In the genomic region with DNA sequence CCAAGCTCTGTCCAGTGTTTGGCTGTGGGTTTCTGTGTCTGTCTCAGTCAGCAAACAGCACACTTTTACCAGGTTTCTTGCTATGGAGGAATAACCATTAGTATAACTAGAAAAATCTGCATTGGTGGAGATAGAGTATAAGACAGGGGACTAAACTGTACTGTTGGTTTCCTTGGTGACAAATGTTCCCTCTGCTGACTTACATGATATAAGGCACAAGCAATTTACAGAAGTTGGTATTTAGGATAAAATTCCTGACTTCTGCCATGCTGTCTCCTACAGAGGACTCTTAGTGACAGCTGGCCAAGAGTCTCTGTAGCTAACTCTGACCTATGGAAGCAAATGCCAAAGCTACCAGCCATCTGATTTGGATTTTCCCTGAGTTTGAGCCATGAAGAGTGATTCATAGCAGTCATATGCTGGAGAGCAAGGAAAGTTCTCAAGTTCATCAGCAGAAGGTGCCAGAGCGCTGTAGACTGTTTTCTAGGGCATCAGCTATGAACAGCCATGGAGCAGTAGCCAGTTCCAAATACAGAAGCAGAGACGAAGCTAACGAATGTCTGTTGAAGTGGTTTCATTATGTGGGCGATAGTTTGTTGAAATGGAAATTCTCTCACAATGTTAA, we compare ENCODE assay signal across 10 mouse cellular contexts. TPM values are rescaled to one million over a fixed set of nuclear protein-coding genes. Genes with fewer than 3 reads are reported as not detected.
DNase-seq lines count a peak whose midpoint lies in the region; ATAC-seq and TF ChIP-seq lines count a peak whose summit lies in the region.
"Had no signal": no experiment of that assay in that cellular context is flagged by ENCODE, and none has a peak within 500 bp of the region (broad histone marks: within the 10 kb centered on the region; RNA-seq: fewer than 3 reads in every experiment).

No protein-coding gene starts in this region.

- H3K4me3 ChIP-seq in liver, adult 2 months (ENCODE audit: insufficient read depth, low read depth, low read length), result 0 out of 2 replicates have a peak overlapping the region, but pooled peaks have one; percentile 4
- no peak overlapping the region for H3K4me3 ChIP-seq in heart, postnatal 0 days (ENCODE audit: low read depth, low read length)
- no peak overlapping the region for H3K4me3 ChIP-seq in liver, embryonic 16.5 days (ENCODE audit: low read depth, low read length)
- H3K4me3 ChIP-seq: myocyte had no signal

- peak overlapping the region; percentile 97 for H3K27ac ChIP-seq in liver, adult 2 months (replicated peaks; ENCODE audit: insufficient read depth, low read depth, low read length)
- peak overlapping the region; percentile 72 for H3K27ac ChIP-seq in heart, postnatal 0 days (ENCODE audit: low read depth)
- peak overlapping the region; percentile 77 for H3K27ac ChIP-seq in liver, embryonic 16.5 days (ENCODE audit: low read length)

- WGBS in liver, adult 2 months, result 18% methylated on average over 4 of the region's 4 CpGs
- 30% methylated on average over 4 of the region's 4 CpGs for WGBS in heart, postnatal 0 days
- 56% methylated on average over 4 of the region's 4 CpGs for WGBS in liver, embryonic 16.5 days (ENCODE audit: insufficient replicate concordance)

- H3K79me2 ChIP-seq in liver, adult 2 months (ENCODE audit: control insufficient read depth, insufficient read depth, low read length), result peaks cover 13% of the 10 kb centered on the region; the same call in 1 of the 2 replicates

- no peak for DNase-seq in liver, adult 2 months (ENCODE audit: extremely low read depth, low read depth, low spot score)
- no peak for DNase-seq in liver
- peak; percentile 70 for DNase-seq in heart, postnatal 0 days (ENCODE audit: low spot score)
- DNase-seq in thymus, postnatal 0 days (ENCODE audit: low spot score), result no peak
- no peak for DNase-seq in spleen, postnatal 14 days (ENCODE audit: low spot score in 2 of 2)

- no peak for TF ChIP-seq POLR2A in liver, adult 2 months (IDR thresholded peaks at IDR 0.05; ENCODE audit: extremely low read depth, insufficient read depth, low read length)

- no peak for TF ChIP-seq EP300 in heart, postnatal 0 days (IDR thresholded peaks at IDR 0.05; ENCODE audit: low read depth)

- ATAC-seq in frontal cortex, adult (ENCODE audit: low TSS enrichment), result peak; percentile 93
- ATAC-seq in heart, postnatal 0 days (ENCODE audit: insufficient read depth, low read depth), result peak; percentile 86
- no peak; the same call in 1 of the 2 replicates for ATAC-seq in liver, embryonic 16.5 days (ENCODE audit: low read depth)
- no peak for ATAC-seq in erythroblast, adult 5-6 weeks (replicated peaks; ENCODE audit: low FRiP score, poor library complexity, severe bottlenecking)

- peak overlapping the region; percentile 62; the same call in 1 of the 2 replicates for H3K9ac ChIP-seq in liver, adult 2 months (ENCODE audit: low read depth, low read length)
- H3K9ac ChIP-seq in heart, postnatal 0 days (replicated peaks; ENCODE audit: low read depth, low read length), result no peak overlapping the region
- H3K9ac ChIP-seq in liver, embryonic 16.5 days (ENCODE audit: low read depth, low read length), result no peak overlapping the region

- H3K9me3 ChIP-seq in heart, postnatal 0 days (replicated peaks; ENCODE audit: control insufficient read depth, low read length), result no peaks in the 10 kb centered on the region
- no peaks in the 10 kb centered on the region for H3K9me3 ChIP-seq in liver, embryonic 16.5 days (replicated peaks; ENCODE audit: control insufficient read depth, low read length)

- TF ChIP-seq CTCF in liver, adult 2 months (IDR thresholded peaks at IDR 0.05; ENCODE audit: low read depth, low read length), result no peak
- TF ChIP-seq CTCF in heart, postnatal 0 days (IDR thresholded peaks at IDR 0.05; ENCODE audit: low read depth), result peak; percentile 71

- H3K27me3 ChIP-seq in liver, adult 2 months (ENCODE audit: control insufficient read depth, insufficient read depth, low read length), result no peaks in the 10 kb centered on the region
- H3K27me3 ChIP-seq in heart, postnatal 0 days (ENCODE audit: control insufficient read depth, insufficient read depth, low read length), result no peaks in the 10 kb centered on the region
- no peaks in the 10 kb centered on the region for H3K27me3 ChIP-seq in liver, embryonic 16.5 days (ENCODE audit: control insufficient read depth, insufficient read depth, low read depth, low read length)

- no peaks in the 10 kb centered on the region for H3K36me3 ChIP-seq in liver, adult 2 months (ENCODE audit: control insufficient read depth, insufficient read depth, low read length)
- no peaks in the 10 kb centered on the region for H3K36me3 ChIP-seq in heart, postnatal 0 days (replicated peaks; ENCODE audit: control insufficient read depth, insufficient read depth, low read length)
- no peaks in the 10 kb centered on the region for H3K36me3 ChIP-seq in liver, embryonic 16.5 days (ENCODE audit: control insufficient read depth, insufficient read depth)

- peak overlapping the region; percentile 41; the same call in 1 of the 2 replicates for H3K4me2 ChIP-seq in heart, postnatal 0 days (ENCODE audit: low read depth, low read length)
- no peak overlapping the region; the same call in 1 of the 2 replicates for H3K4me2 ChIP-seq in liver, embryonic 16.5 days (ENCODE audit: low read depth, low read length)

- peaks cover 26% of the 10 kb centered on the region for H3K4me1 ChIP-seq in liver, adult 2 months (ENCODE audit: control insufficient read depth, insufficient read depth, low read length)
- peaks cover 6% of the 10 kb centered on the region; the same call in 1 of the 2 replicates for H3K4me1 ChIP-seq in heart, postnatal 0 days (ENCODE audit: control insufficient read depth, insufficient read depth)
- peaks cover 2% of the 10 kb centered on the region; the same call in 1 of the 2 replicates for H3K4me1 ChIP-seq in liver, embryonic 16.5 days (ENCODE audit: control insufficient read depth, low read depth, low read length)

RNA-seq across cellular contexts. Expression of a gene that starts 3.2 kb away (rescaled TPM):
- 79.3 and 89.4 TPM in 2 replicates for total RNA-seq in liver, adult 2 months (2014; rRNA removed)
- polyA plus RNA-seq in liver, adult 2 months (2012; rRNA removed), result 64.7 and 68.6 TPM in 2 replicates
- not detected in 2 replicates for total RNA-seq in heart, postnatal 0 days (2014; rRNA removed; ENCODE audit: low replicate concordance)
- not detected in 2 replicates for polyA plus RNA-seq in heart, postnatal 0 days (2015; fragmentation: Nextera tagmentation; extraction: Ambion mirVana)
- polyA plus RNA-seq in liver, embryonic 16.5 days (2015; fragmentation: Nextera tagmentation; extraction: Ambion mirVana), result 32.5 and 33.6 TPM in 2 replicates
- not detected in 2 replicates for polyA plus RNA-seq in thymus, postnatal 0 days (2015; fragmentation: Nextera tagmentation; extraction: Ambion mirVana)
- not detected in 2 replicates for total RNA-seq in erythroblast, adult 5-6 weeks (2015; ENCODE audit: low replicate concordance)
- total RNA-seq in erythroblast, adult 5-6 weeks (2017; ENCODE audit: low replicate concordance), result 0.17 TPM in 1 of 2 replicates, not detected in the other
- total RNA-seq: gastrocnemius, postnatal 4 days had no signal

Comparison
In these comparisons a context has a peak if more than half of its experiments do, and no peak if none do; other contexts are left out.
1. ATAC-seq: peak in frontal cortex, adult (single experiment) and heart, postnatal 0 days (single experiment); none in liver, embryonic 16.5 days (single experiment) and erythroblast, adult 5-6 weeks (single experiment).
2. RNA of a gene that starts 3.2 kb away (polyA plus RNA-seq): 64.7 to 68.6 TPM in liver, adult 2 months and 32.5 to 33.6 TPM in liver, embryonic 16.5 days; not detected in heart, postnatal 0 days and not detected in thymus, postnatal 0 days; every median in the first group is over 10 times any median in the second.
3. Peak in every context shown above with its lines, with median percentiles within 50 percentile points of each other: H3K27ac ChIP-seq.